Mouse (Mus musculus) spleen, adult 18-20 months (tissue): Measurements from ENCODE around the gene Unk.

Experiments
- DNase-seq, 2 experiments: peaks; one replicate each; pipeline ENCODE4 v3.0.0; 2022; ENCODE audit warnings: mixed read lengths in 2 of 2

The Unk gene

DNA sequence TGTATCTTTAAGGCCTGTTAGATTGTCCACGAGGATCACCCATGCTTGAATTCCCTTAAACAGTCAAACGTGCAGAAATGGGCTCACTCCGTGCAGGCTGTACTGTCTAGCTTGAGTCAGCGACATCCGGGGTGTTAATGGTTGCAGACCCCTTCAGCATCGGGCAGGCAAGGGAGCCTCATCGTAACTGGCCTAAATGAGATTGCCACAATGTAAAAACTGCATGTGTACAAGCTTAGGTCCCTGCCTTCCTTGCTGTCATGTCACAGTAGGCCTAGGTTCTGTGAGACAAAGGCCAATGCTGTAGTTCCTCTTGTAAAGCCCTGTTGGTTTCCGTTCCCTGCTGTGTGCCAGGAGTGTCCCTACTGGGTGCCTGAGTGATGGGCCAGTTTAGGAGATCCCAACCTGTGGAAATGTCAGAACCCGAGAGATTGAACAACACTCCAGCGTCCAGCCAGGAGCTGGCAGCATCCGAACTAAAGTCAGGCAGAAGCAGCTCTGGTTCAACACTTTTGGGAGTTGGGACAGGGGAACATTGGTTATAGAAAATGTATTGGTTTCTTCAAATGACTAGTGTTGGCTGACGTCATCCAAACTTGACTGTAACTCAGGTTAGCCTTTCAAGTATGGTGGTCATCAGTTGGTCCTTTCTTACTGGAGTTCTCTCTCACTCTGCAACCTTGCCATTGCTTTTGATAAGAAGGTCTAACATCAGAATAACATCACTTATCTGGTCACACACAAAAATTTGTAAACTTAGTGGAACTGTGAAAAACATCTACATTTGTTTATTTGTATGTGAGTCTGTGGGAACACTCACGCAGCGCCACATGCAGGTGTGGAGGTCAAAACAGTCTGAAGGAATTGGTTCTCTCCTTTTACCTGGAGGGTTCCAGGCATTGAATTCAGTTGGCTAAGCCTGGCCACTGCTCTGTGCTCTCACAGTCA, 1.1 kb downstream of the Unk start:
- DNase-seq: peak; percentile 26 to 54

DNA sequence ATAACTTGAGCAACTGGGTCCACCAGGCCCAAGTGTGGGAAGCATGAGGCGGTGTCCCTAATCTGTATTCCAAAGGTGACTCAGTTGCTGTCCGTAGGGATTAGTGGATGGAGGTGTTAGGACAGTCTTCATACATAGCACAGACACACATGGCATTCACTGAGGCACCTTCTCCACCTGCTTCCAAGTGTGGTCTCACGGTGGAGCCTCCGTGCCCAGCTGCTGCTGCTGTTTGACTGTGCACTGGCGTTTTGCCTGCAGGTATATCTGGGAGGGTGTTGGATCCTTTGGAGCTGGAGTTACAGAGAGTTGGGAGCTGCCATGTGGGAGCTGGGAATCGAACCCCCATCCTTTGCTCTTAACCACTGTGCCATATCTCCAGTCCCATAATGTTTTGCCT, 4.5 kb downstream of the Unk start:
- no peak for DNase-seq

DNA sequence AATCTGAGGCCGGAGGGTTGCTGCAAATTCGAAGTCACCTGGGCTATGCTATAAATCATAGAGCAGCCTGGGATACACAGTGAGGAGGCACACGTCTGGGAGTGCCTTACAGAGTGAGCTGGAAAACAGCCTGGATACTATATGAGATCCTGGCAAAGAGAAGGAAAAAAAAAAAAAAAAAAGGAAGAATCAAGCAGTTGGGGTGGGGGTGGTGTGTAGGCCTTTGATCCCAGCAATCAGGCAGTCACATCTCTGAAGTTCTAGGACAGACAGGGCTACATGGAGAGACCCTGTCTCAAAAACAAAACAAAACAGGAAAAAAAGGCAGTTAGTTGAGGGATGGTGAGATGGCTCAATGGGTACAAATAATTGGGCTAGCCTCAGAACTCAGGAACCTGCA, 6.5 kb downstream of the Unk start:
- no peak for DNase-seq

DNA sequence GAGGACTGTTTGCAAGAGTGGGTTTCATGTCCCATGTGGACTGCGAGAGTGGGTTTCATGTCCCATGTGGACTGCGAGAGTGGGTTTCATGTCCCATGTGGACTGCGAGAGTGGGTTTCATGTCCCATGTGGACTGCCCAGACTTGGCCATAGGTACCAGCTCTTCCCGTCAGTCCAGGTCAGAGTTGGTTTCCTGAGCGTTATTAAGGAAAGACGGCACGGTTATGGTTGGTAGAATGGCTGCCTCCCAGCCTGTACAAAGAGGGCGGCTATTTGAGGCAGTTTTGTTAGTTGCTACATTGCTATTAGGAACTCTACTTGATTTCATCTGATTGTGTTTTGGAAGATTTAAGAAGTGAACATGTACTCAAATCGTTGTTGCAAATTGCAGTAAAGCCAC, 7.7 kb downstream of the Unk start:
- DNase-seq: no peak

DNA sequence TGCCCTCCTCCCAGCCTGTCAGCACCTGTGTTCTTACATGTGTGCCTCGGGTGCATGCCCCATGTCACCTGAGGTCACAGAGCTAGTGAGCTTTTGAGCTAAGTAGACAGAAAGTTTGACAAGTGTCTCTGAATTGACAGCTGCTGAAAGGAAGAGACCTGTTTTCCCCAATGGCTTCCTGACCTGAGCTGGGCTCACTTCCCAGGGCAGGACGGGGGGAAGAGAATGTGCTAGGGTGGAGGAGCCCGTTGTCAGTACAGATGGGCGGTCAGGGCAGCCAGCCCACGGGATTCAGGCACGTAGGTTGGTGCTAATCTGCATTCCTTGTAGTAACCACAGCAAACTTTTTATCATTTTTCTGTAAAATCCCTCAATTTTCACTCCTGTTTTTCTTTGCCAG, 10.5 kb downstream of the Unk start:
- no peak for DNase-seq

DNA sequence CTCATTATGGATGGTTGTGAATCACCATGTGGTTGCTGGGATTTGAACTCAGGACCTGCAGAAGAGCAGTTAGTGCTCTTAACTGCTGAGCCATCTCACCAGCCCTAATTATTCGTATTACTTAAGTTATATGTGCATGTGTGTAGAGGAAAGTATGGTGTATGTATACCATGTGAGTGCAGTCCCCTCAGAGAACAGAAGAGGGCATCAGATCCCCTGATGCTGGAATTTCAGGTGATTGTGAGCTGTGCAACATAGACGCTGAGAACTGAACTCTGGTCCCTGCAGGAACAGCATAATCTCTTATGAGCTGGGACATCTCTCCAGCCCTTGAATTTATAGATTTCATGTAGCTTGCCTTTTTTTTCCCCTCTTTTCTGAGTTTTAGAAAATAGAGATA, 11.7 kb downstream of the Unk start:
- DNase-seq: no peak

DNA sequence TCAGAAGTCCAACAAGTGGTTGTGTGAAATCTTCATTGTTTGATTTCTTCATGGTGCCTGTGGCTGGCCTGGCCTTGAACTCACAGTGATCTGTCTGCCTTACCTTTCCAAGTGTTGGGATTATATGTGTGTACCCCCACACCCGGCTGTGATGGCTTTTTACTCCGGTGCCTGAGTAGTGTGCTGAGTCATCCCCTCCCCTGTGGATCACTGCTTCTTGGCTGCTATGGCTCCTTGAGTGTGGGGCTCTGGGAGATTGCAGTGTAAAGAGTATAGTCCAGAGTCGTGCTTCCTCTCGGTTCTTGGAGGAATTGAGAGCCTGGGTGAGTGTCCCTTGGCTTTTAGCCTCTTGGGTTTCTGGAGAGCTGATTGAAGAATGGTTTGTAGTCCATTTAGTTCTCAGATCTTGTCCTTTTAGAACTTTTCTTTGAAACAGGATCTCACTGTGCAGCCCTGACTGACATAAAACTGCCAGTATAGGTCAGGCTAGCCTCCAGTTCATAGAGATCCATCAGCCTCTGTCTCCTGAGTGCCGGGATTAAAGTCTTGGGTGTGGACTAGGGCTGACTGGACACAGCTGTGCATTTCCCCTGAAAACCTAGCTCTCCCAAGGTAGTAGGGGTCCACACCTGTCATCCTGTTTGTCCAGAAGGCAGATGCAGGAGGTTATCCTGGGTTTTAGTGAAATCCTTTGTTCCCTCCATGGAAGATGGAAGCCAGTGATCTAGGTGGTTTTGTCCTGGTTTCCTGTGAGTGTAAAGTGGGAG, 12.4 kb downstream of the Unk start:
- DNase-seq: no peak

DNA sequence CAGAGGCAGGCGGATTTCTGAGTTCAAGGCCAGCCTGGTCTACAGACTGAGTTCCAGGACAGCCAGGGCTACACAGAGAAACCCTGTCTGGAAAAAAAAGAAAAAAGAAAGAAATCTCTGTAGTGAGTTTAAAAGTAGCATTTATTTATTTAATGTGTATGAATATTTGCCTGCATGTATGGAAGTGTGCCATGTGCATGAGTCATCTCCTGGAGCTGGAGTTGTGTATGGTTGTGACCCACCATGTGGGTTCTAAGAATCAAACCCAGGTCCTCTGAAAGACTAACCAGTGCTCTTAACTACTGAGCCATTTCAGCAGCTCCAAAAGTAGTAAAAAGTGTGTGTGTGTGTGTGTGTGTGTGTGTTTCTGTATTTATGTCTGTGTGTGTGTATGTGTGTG, 13.2 kb downstream of the Unk start:
- DNase-seq: no peak

DNA sequence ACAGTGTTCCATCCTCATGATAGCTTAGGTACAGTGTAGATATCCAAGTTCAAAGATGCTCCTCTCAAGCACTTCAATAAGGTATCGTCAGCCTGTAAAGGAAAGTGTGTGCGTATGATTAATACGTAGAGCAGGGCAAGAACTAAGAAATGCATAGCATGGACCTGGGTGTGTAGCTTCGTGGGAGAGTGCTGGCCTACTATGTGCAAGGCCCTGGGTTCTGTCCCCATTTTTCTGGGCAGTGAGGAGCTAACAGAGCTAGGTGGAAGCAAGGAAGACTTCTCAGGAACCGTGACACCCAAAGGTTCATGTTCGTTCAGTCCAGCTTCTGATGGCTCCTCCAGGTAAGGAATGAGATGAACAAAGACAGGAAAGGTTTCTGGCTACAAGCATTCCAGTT, 15.1 kb downstream of the Unk start:
- DNase-seq: no peak

DNA sequence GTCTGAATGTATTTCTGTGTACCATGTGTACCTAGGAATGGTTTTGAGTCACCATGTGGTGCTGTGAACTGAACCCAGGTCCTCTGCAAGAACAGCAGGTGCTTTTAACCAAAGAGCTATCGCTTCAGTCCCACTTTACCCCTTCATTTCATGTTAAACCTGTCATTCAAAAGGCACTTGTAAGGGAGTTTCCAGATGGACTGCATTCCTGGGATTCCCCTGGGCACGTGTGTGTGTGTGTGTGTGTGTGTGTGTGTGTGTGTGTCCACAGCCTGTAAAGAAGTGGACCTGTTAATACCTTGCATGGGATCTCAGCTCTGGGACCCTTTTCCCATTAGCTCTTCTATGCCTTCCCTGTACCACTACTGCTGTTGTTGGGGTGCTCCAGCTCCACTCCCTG, 19.5 kb downstream of the Unk start:
- no peak for DNase-seq

DNA sequence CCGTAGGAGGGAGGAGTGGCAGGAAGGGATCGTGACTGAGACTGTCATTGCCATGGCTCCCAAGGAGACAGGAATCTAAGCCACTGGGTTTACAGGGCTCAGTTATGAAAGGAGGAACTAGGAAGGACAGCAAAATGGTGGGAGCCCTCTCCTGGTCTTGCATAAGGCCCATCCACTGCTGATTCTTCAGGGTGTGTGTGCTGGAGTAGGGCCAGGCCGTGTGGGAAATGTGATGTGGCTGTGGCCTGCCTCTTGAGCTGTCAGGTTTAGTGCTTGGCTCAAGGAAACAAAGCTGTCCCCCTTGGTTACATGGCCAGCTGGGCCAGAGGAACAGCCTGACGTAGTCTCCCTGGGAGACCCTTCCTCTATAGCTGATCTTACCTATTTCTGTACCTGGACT, 20.1 kb downstream of the Unk start:
- no peak for DNase-seq

DNA sequence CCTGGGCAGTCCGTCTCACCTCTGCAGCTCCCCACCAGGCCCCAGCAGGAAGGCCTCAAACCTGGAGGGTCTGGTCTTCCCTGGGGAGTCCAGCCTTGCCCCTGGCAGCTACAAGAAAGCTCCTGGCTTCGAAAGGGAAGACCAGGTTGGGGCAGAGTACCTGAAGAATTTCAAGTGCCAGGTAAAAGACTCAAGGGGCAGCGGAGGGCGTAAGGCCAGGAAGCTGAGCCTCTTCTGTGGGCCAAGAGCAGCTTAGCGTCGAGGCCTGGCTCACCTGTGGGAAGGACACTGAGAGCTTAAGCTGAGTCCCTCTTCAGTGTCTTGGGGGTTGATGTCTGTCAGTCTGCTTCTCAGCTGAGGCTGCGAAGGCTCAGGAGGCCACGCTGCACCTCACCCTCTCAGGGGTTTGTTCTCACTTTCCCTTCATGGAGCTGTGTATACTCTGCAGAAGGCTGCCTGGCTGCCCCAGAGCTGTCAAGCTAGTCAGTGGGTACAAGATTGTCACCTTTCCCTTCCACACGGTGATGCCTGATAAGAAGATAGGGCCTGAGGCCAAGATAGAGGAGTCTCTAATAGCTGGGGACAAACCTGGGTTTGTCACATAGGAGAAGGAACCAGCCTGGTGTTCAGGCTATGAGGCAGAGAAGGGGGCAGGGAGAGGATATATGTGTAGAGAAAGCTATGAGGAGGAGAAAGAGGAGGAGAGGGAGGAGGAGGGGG, 23.5 kb downstream of the Unk start:
- no peak for DNase-seq

DNA sequence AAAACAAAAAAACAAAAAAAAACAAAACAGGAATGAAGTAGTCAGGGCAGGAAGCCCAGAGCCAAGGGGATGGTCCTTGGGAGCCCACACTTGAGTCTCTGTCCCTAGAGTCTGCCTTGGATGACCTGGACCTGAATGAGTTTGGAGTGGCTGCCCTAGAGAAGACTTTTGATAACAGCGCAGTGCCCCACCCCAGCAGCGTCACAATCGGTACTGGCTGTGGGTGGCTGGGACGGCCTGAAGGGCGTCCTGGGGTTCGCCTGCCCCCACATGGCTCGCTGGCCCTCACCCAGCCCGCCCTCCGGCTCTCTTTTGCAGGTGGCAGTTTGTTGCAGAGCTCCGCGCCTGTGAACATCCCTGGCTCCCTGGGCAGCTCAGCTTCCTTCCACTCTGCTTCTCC, 25.8 kb downstream of the Unk start:
- no peak for DNase-seq

DNA sequence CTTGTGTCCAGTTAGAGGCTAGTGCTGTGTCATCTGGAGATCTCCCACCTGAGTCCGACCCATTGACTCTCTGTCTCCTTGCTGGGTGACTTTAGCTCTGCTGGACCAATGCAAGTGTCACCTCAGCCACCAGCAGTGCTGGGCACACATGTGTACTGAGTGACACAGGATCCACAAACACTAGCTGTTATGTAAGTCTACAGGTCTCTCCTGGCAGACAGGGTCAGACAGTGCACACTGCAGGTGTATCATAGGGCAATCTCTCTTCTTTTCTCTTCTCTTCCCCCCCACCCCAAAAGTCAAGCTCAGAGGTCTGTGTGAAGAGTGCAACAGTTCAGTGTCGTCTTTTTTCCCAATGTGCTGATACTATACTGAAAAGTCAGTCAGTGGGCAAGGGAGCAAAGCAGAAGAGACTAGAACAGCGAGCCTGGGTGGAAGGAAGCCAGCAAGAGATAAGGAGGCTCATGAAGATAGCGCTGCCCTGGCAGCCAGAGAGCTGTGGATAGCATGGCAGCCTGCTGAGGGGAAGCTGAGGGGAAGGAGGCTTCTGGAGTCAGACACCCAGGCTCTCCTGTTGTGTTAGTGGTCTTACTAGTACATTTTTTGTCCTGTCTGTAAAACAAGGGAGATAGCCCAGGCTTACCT, 27.2 kb downstream of the Unk start:
- DNase-seq: no peak

DNA sequence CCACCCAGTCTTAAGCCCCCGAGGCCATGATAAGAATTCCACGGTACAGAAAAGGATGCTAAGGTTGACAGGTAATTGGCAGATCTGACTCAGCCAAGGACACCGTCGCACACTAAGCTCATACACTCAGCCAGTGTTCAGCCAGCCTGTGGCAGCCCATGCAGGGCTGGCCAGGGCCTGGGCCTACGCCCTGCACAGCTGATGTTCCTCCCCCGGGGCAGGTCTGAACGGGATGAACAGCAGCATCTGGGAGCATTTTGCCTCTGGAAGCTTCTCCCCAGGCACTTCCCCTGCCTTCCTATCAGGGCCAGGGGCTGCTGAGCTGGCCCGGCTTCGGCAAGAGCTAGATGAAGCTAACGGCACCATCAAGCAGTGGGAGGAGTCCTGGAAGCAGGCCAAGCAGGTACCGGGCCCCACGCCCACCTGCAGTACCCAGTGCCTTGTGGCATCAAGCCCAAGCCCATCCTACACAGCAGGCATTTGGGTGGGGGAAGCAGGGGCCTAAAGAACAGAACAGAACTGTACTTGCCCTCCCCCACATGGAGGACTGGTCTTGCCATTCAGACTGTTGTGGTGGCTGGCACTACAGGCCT, 28.0 kb downstream of the Unk start:
- DNase-seq: no peak

DNA sequence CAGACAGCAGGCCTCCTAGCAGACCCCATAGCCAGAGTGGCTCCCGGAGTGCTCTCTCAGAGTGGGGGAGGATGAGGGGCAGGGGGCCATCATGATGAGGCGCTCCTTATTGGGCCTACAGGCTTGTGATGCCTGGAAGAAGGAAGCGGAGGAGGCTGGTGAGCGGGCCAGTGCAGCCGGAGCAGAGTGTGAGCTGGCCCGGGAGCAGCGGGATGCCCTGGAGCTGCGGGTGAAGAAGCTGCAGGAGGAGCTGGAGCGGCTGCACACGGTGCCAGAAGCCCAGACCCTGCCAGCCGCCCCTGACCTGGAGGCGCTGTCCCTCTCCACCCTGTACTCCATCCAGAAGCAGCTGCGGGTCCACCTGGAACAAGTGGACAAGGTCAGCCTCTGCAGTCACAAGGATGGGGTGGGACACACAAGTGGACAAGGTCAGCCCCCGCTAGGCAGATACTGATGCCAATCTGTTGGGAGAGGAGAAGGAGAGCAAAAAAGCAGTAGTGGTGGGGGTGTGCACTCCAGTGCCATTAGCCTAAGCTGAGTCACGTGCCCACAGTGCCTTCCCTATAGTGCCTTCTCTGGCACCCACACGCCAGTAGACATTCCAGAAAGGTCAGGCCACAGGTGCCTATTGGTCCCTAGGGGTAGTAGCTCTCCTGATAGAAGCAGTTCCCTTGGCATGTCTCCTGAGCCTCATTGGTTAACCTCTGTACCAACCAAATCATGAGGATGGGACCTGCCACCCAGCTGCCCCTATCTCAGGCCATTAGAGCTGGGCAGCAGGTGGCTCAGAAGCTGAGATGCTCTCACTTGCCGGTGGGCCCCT, 29.0 kb downstream of the Unk start:
- no peak for DNase-seq

DNA sequence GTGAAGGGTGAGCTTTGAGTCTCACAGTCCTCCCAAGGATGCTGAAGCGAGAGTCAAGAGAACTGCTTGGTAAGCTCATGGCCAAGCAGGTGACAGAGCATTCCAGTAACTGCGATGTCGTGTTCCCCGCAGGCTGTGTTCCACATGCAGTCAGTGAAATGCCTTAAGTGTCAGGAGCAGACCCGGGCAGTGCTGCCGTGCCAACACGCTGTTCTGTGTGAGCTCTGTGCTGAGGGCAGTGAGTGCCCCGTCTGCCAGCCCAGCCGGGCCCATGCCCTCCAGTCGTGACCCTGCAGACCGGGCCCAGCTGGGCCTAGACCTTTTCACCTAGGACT, 29.5 kb downstream of the Unk start:
- DNase-seq: no peak

DNA sequence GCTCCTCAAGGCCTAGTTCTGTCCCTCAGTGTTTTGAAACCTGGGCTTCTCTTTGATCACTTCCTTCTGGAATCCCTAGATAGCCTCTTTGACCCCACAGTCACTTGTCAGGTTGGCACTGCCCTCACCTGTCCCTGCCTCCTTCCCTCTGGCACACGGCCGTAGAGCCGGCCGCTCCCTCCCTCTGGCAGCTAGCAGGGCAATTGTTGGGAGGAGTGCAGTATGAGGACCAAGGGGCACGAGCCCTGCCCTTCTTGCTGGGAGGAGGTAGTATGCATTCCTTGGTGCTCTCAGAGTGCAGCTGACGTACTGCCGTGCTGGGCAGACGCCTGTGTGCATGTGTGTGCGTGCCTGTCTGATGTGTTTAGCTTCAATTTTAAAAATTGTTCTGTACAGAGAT, 30.5 kb downstream of the Unk start:
- no peak for DNase-seq

DNA sequence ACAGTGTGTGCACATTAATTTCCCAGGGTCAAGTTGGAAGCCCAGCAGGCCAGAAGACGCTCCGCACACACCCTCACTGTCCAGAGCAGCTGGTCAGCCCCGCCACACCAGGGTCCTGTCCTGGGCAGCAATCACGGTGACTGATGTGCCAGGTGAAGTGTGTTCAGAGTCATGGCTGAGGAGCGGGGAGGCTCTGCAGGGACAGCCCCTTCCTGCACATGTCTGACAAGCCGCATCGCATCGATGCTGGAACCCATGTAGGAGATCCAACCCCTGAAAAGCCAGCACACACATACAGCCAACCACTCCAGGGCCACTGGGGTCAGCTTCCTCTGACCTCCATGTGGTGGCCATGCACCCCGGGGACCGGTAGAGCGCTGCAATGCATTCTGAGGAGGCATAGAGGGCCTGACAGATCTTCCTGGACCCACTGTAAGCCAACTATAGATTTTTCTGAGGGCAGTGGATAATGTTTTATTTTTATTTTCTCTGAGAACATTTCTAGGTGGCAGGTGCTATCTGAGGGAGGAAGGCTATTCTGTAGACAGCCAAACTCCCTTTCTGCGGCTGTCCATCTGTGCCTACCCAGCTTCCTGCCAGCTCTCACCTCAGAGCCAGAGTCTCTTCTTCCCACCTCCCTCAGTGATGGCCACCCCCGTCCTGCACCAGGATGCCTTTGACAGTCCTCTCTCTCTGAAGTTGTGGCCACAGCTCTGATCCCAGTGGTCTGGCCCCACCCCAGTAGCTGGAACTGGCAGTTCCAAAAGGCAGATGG, 31.7 kb downstream of the Unk start:
- no peak for DNase-seq

DNA sequence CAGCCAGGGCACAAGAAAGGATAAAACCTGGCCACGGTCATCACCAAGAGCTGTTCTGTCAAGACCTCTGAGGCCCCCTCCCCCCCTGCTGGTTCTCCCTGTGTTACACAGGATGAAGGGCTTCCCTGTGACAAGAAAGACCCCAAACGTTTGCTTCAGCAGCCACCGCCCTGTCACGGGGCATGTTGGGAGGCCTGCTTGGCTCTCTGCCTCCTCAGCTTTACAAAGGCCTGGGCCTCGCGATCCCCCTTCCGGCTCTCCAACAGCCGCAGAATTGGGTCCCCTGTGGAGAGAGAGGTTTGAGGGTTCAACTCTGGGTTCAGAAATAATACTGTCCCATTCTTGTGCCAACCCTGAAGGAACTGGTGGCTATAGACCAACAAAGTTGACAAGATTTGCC, 32.4 kb downstream of the Unk start:
- no peak for DNase-seq

DNA sequence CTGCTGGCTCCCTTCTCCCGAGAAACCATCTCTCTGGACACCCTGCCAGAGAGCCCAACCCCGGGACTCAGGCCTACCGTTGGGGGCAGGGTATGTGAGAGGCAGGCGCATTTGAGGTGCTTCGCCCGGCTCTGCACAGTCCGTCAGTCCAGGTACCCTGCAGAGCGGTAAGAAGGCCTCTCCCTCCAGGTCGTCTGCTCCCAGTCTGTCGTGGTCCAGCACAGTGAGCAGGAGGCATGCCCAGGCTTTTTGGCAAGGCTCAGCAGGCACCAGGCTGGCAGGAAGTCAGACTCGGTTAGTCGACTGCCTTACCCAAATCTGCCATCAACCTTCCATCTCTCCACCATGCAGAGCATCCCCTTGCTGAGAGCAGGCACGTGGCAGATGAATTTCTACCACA, 33.4 kb downstream of the Unk start:
- DNase-seq: no peak
